Mouse (Mus musculus): Measurements from ENCODE around the gene Pdxk. TPM values are rescaled to one million over a fixed set of nuclear protein-coding genes. Genes with fewer than 3 reads are reported as not detected.

The Pdxk gene
- polyA plus RNA-seq, 1 experiment from 2014 or later, result 22.6 TPM

- H3K4me3 ChIP-seq (replicated peaks; ENCODE audit: low read depth, low read length), result no peak overlapping the region
- DNase-seq (no peak), ATAC-seq (ENCODE audit: low FRiP score, low TSS enrichment) (no peak)
- H3K4me2 ChIP-seq (ENCODE audit: low read length), result no peak overlapping the region
- H3K9ac ChIP-seq (replicated peaks; ENCODE audit: low read length), result no peak overlapping the region
- peaks cover 78% of the 10 kb centered on the region for H3K36me3 ChIP-seq (ENCODE audit: control insufficient read depth, insufficient read depth, low read length)
- H3K4me1 ChIP-seq (ENCODE audit: control insufficient read depth, insufficient read depth, low read length), result peaks cover 8% of the 10 kb centered on the region
- WGBS, result 93% methylated on average over 14 of the region's 14 CpGs
- no peaks in the 10 kb centered on the region for H3K9me3 ChIP-seq (ENCODE audit: control insufficient read depth, low read length)
- no peak overlapping the region for H3K27ac ChIP-seq (replicated peaks; ENCODE audit: low read depth, low read length)
- no peaks in the 10 kb centered on the region for H3K27me3 ChIP-seq (ENCODE audit: control insufficient read depth, insufficient read depth, low read length)
Measured at GRCm38 (mm10) chr10:78402301-78402922, 62.4 kb downstream of the Pdxk start.

GRCm38 (mm10) chr10:78401127-78401526, 63.6 kb downstream of the Pdxk start:
- Histone ChIP-seq H3K27ac (replicated peaks; ENCODE audit: low read depth, low read length) (no peak overlapping the region), H3K9me3 (ENCODE audit: control insufficient read depth, low read length) (no peaks in the 10 kb centered on the region), H3K36me3 (ENCODE audit: control insufficient read depth, insufficient read depth, low read length) (peaks cover 65% of the 10 kb centered on the region), H3K4me3 (replicated peaks; ENCODE audit: low read depth, low read length) (no peak overlapping the region), H3K9ac (replicated peaks; ENCODE audit: low read length) (no peak overlapping the region), H3K27me3 (ENCODE audit: control insufficient read depth, insufficient read depth, low read length) (no peaks in the 10 kb centered on the region), H3K4me1 (ENCODE audit: control insufficient read depth, insufficient read depth, low read length) (peaks cover 12% of the 10 kb centered on the region), H3K4me2 (ENCODE audit: low read length) (no peak overlapping the region)
- DNase-seq, result no peak
- 94% methylated on average over 2 of the region's 2 CpGs for WGBS
- no peak for ATAC-seq (ENCODE audit: low FRiP score, low TSS enrichment)

DNA sequence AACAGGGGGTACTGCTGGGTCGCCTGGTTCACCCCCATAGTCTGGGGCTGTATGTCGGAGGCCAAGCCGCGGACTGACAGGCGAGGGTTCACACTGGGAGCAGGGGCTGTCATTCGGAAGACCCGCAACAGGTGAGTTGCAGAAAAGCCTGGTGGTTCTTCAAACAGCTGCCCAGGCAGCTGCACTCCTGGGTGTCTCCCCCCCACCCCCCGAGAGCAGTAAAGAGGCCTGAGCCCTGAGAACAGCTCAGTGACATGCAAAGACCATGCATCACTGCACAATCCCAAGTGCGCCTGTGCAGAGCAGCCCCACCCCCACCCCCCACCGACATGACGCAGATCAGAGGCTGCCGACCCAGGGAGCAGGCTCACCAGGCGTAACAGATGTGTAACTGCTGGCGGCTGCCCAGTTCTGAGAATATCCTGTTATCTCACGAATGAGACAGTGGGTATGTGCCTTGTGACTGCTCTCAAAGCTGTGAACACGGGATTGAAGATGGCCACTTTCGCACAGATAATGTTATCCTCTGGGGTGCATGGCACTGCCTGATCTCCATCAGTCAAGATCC, 65.6 kb downstream of the Pdxk start:
- WGBS, result 25% methylated on average over 17 of the region's 17 CpGs
- Histone ChIP-seq H3K36me3 (ENCODE audit: control insufficient read depth, insufficient read depth, low read length) (peaks cover 48% of the 10 kb centered on the region), H3K4me1 (ENCODE audit: control insufficient read depth, insufficient read depth, low read length) (peaks cover 21% of the 10 kb centered on the region), H3K9ac (replicated peaks; ENCODE audit: low read length) (no peak overlapping the region), H3K4me2 (ENCODE audit: low read length) (peak overlapping the region; percentile 15; the same call in 1 of the 2 replicates), H3K27me3 (ENCODE audit: control insufficient read depth, insufficient read depth, low read length) (no peaks in the 10 kb centered on the region), H3K4me3 (replicated peaks; ENCODE audit: low read depth, low read length) (no peak overlapping the region), H3K9me3 (ENCODE audit: control insufficient read depth, low read length) (no peaks in the 10 kb centered on the region), H3K27ac (replicated peaks; ENCODE audit: low read depth, low read length) (peak overlapping the region; percentile 55)
- ATAC-seq (ENCODE audit: low FRiP score, low TSS enrichment), result no peak
- peak; percentile 59 for DNase-seq

DNA sequence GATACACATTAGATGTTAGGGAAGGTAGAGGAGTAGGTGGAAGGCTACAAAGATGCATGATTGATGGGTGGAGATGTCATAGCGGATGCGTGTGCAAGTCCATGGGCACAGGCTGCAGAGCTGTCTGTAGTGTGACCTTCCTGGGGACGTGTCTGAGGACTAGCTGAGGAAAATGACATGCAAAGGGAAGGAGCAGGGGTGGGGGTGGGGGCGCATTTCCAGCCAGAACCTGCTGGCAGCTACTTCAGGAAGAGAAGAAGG, 68.2 kb downstream of the Pdxk start:
- ATAC-seq (ENCODE audit: low FRiP score, low TSS enrichment), result peak; percentile 55; the same call in 1 of the 2 replicates
- DNase-seq, result no peak
- Histone ChIP-seq H3K27me3 (ENCODE audit: control insufficient read depth, insufficient read depth, low read length) (peaks cover 11% of the 10 kb centered on the region; the same call in 1 of the 2 replicates), H3K4me3 (replicated peaks; ENCODE audit: low read depth, low read length) (no peak overlapping the region), H3K36me3 (ENCODE audit: control insufficient read depth, insufficient read depth, low read length) (peaks cover 22% of the 10 kb centered on the region), H3K9ac (replicated peaks; ENCODE audit: low read length) (no peak overlapping the region; the same call in 1 of the 2 replicates), H3K9me3 (ENCODE audit: control insufficient read depth, low read length) (no peaks in the 10 kb centered on the region), H3K4me2 (ENCODE audit: low read length) (peak overlapping the region; percentile 42; the same call in 1 of the 2 replicates), H3K27ac (replicated peaks; ENCODE audit: low read depth, low read length) (0 out of 2 replicates have a peak overlapping the region, but pooled peaks have one; percentile 16), H3K4me1 (ENCODE audit: control insufficient read depth, insufficient read depth, low read length) (peaks cover 21% of the 10 kb centered on the region)
- 54% methylated on average over 4 of the region's 4 CpGs for WGBS

- WGBS, result 2% methylated on average over 17 of the region's 17 CpGs
- ATAC-seq (ENCODE audit: low FRiP score, low TSS enrichment) (peak; percentile 83), DNase-seq (peak; percentile 99)
- Histone ChIP-seq H3K27me3 (ENCODE audit: control insufficient read depth, insufficient read depth, low read length) (peaks cover 11% of the 10 kb centered on the region; the same call in 1 of the 2 replicates), H3K4me3 (replicated peaks; ENCODE audit: low read depth, low read length) (no peak overlapping the region), H3K27ac (replicated peaks; ENCODE audit: low read depth, low read length) (peak overlapping the region; percentile 71), H3K9me3 (ENCODE audit: control insufficient read depth, low read length) (no peaks in the 10 kb centered on the region), H3K4me1 (ENCODE audit: control insufficient read depth, insufficient read depth, low read length) (peaks cover 21% of the 10 kb centered on the region), H3K4me2 (ENCODE audit: low read length) (peak overlapping the region; percentile 42), H3K36me3 (ENCODE audit: control insufficient read depth, insufficient read depth, low read length) (peaks cover 17% of the 10 kb centered on the region), H3K9ac (replicated peaks; ENCODE audit: low read length) (peak overlapping the region; percentile 6; the same call in 1 of the 2 replicates)
Measured at GRCm38 (mm10) chr10:78395819-78396624, 68.8 kb downstream of the Pdxk start.

DNA sequence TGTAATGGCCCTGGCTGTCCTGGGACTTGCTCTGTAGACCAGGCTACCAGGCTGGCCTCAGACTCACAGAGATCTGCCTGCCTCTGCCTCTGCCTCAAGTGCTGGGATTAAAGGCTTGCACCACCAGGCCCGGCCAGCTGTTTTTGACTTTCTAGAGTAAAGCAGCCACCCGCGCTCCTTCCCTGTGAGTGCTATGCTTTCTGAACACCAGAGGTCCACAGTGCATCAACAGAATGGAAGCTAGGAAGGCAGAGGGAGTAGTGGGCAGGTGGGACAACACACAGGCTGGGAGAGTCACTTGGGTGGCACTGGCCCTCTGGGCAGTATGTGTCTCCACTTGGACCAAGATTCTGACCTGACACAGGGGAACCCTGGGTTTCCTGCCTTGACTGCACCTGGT, 69.4 kb downstream of the Pdxk start:
- Histone ChIP-seq H3K36me3 (ENCODE audit: control insufficient read depth, insufficient read depth, low read length) (peaks cover 11% of the 10 kb centered on the region), H3K9me3 (ENCODE audit: control insufficient read depth, low read length) (no peaks in the 10 kb centered on the region), H3K4me2 (ENCODE audit: low read length) (no peak overlapping the region), H3K27me3 (ENCODE audit: control insufficient read depth, insufficient read depth, low read length) (peaks cover 11% of the 10 kb centered on the region), H3K4me3 (replicated peaks; ENCODE audit: low read depth, low read length) (no peak overlapping the region), H3K27ac (replicated peaks; ENCODE audit: low read depth, low read length) (peak overlapping the region; percentile 71), H3K4me1 (ENCODE audit: control insufficient read depth, insufficient read depth, low read length) (peaks cover 21% of the 10 kb centered on the region), H3K9ac (replicated peaks; ENCODE audit: low read length) (no peak overlapping the region; the same call in 1 of the 2 replicates)
- ATAC-seq (ENCODE audit: low FRiP score, low TSS enrichment), result 0 out of 2 replicates have a peak, but pooled peaks have one; percentile 3
- DNase-seq, result peak; percentile 34
- 84% methylated on average over 3 of the region's 3 CpGs for WGBS

DNA sequence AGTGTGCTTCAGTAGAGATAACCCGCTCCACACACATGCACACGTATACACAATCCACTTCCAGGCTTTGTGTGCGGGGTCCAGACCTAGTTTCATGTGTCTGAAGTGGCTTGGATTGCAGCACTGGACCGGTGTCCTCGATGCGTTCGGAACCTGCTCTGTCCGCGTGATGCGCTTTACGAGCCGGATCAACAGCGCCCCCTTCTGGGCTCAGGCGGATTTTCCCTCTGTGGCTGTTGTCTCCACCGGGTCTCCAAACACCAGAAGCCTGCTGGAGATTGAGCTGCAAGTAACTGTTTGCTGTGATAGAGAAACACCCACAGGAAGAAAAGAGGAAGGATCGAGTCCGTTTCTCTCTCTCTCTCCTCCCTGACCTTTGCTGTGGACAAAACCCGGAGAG, 72.7 kb downstream of the Pdxk start:
- H3K9ac ChIP-seq (replicated peaks; ENCODE audit: low read length), result 0 out of 2 replicates have a peak overlapping the region, but pooled peaks have one; percentile 16
- H3K4me3 ChIP-seq (replicated peaks; ENCODE audit: low read depth, low read length), result no peak overlapping the region
- ATAC-seq (ENCODE audit: low FRiP score, low TSS enrichment), result no peak
- H3K27ac ChIP-seq (replicated peaks; ENCODE audit: low read depth, low read length), result no peak overlapping the region
- peaks cover 11% of the 10 kb centered on the region for H3K27me3 ChIP-seq (ENCODE audit: control insufficient read depth, insufficient read depth, low read length)
- no peaks in the 10 kb centered on the region for H3K9me3 ChIP-seq (ENCODE audit: control insufficient read depth, low read length)
- 3% methylated on average over 18 of the region's 18 CpGs for WGBS
- H3K4me1 ChIP-seq (ENCODE audit: control insufficient read depth, insufficient read depth, low read length), result peaks cover 12% of the 10 kb centered on the region
- DNase-seq, result peak; percentile 84
- H3K36me3 ChIP-seq (ENCODE audit: control insufficient read depth, insufficient read depth, low read length), result no peaks in the 10 kb centered on the region
- H3K4me2 ChIP-seq (ENCODE audit: low read length), result no peak overlapping the region

- no peak overlapping the region for H3K4me3 ChIP-seq (replicated peaks; ENCODE audit: low read depth, low read length)
- H3K27ac ChIP-seq (replicated peaks; ENCODE audit: low read depth, low read length), result no peak overlapping the region
- peaks cover 8% of the 10 kb centered on the region for H3K4me1 ChIP-seq (ENCODE audit: control insufficient read depth, insufficient read depth, low read length)
- H3K4me2 ChIP-seq (ENCODE audit: low read length), result no peak overlapping the region
- H3K36me3 ChIP-seq (ENCODE audit: control insufficient read depth, insufficient read depth, low read length), result no peaks in the 10 kb centered on the region
- no peaks in the 10 kb centered on the region for H3K9me3 ChIP-seq (ENCODE audit: control insufficient read depth, low read length)
- H3K27me3 ChIP-seq (ENCODE audit: control insufficient read depth, insufficient read depth, low read length), result peaks cover 11% of the 10 kb centered on the region
- H3K9ac ChIP-seq (replicated peaks; ENCODE audit: low read length), result no peak overlapping the region
- 20% methylated on average over 4 of the region's 4 CpGs for WGBS
- no peak for DNase-seq
- no peak for ATAC-seq (ENCODE audit: low FRiP score, low TSS enrichment)
Measured at GRCm38 (mm10) chr10:78390982-78391470, 73.7 kb downstream of the Pdxk start.
